Mouse (Mus musculus): ENCODE results near the gene 2700049A03Rik.
A peak's percentile ranks its signal among the peaks of the same experiment; 100 is the strongest.

Gene 2700049A03Rik

GRCm38 (mm10) chr12:71258196-71258920 lies 121.7 kb downstream of the 2700049A03Rik start:
- peak; percentile 24 to 52 for DNase-seq (ENCODE audit: inconsistent age in 2 of 2, low spot score in 1 of 2)

GRCm38 (mm10) chr12:71264211-71264610 lies 127.6 kb downstream of the 2700049A03Rik start:
- DNase-seq (ENCODE audit: inconsistent age in 2 of 2, low spot score in 1 of 2): no peak

GRCm38 (mm10) chr12:71269367-71269766 lies 132.7 kb downstream of the 2700049A03Rik start:
- DNase-seq (ENCODE audit: inconsistent age in 2 of 2, low spot score in 1 of 2): no peak

- no peak for DNase-seq (ENCODE audit: inconsistent age in 2 of 2, low spot score in 1 of 2)
Measured at GRCm38 (mm10) chr12:71271131-71271530, 134.5 kb downstream of the 2700049A03Rik start.

- DNase-seq (ENCODE audit: inconsistent age in 2 of 2, low spot score in 1 of 2): no peak
Measured at GRCm38 (mm10) chr12:71274519-71275237, 138.0 kb downstream of the 2700049A03Rik start.

GRCm38 (mm10) chr12:71275906-71276595 lies 139.4 kb downstream of the 2700049A03Rik start:
- no peak for DNase-seq (ENCODE audit: inconsistent age in 2 of 2, low spot score in 1 of 2)

- no peak for DNase-seq (ENCODE audit: inconsistent age in 2 of 2, low spot score in 1 of 2)
Measured at GRCm38 (mm10) chr12:71279521-71280262, 143.0 kb downstream of the 2700049A03Rik start.

DNA sequence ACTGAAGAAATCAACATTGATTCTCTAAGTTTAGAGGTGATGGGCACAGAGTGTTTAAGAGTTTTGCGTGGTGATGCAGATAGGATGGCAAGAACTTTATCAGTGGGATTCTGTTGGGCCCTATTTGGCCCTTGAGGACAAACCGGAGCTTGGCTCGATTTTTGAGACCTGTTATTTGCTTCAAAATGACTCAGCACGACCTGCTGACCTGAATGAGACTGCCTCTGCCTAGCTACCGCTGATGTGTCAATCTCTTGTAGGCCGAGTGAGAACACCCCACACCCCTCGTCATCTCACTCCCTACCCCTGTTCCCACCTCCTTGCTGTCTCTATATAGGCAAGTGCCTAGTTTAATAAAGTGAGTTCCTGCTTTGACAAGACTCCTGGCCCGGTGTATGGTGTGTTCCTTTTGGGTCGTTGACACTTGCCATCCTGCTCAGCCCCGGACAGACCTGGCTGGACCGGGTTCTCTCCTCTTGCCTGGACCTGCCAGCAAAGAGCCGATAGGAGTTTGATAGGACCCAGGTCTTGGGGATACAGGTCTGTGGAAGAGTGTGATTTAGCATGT lies 144.6 kb downstream of the 2700049A03Rik start:
- DNase-seq (ENCODE audit: inconsistent age in 2 of 2, low spot score in 1 of 2): no peak

- no peak for DNase-seq (ENCODE audit: inconsistent age in 2 of 2, low spot score in 1 of 2)
Measured at GRCm38 (mm10) chr12:71285399-71285798, 148.8 kb downstream of the 2700049A03Rik start.

DNA sequence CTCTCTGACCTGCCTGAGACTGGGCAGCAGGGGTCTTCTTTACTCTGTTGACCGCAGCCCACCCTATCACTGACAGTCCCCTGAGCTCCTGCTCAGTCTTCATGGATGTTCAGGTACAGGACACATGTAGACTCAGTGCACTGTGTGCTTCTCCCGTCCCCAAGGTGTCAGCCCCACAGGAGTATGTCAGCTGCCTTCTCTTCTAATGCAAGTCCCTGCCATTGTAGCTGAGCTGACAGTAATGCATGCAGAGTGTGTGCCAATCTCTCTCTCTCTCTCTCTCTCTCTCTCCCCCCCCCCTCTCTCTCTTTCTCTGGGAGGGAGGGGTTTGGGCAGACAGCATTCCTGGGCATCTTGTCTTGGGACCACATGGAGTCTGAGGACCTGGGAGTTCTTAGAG lies 153.8 kb downstream of the 2700049A03Rik start:
- no peak for DNase-seq (ENCODE audit: inconsistent age in 2 of 2, low spot score in 1 of 2)

Data from adrenal gland, adult (tissue).